Mouse (Mus musculus) liver, postnatal 0 days (tissue): Measurements from ENCODE around the gene E130308A19Rik. TPM values are rescaled to one million over a fixed set of nuclear protein-coding genes. Genes with fewer than 3 reads are reported as not detected.

Experiments used
- ATAC-seq: fragments of 200-750 bp; cut with Nextera tagmentation; 2 replicates; pipeline ENCODE4 v1.8.0; 2017; ENCODE audit warnings: mild to moderate bottlenecking, moderate library complexity
- DNase-seq: peaks from one replicate; pipeline ENCODE4 v3.0.0-alpha.2; 2016
- H3K27ac ChIP-seq: fragments of 300-500 bp; sonication (generic); 2 replicates; pipeline ENCODE4 v1.5.1; 2014; ENCODE audit warnings: antibody characterized with exemption, moderate library complexity, mild to moderate bottlenecking, low read depth
- H3K27me3 ChIP-seq: fragments of 300-500 bp; sonication (generic); 2 replicates; pipeline ENCODE4 v1.6.1; 2014; ENCODE audit warnings: low read length, control low read depth, mixed read lengths; ENCODE audit not compliant: insufficient read depth
- H3K36me3 ChIP-seq: fragments of 300-500 bp; sonication (generic); replicated peaks from 2 replicates; pipeline ENCODE4 v1.6.1; 2014; ENCODE audit warnings: mild to moderate bottlenecking, control low read depth, low read length, moderate library complexity, mixed read lengths; ENCODE audit not compliant: insufficient read depth
- H3K4me1 ChIP-seq: fragments of 300-500 bp; sonication (generic); 2 replicates; pipeline ENCODE4 v1.6.1; 2014; ENCODE audit warnings: antibody characterized with exemption, mild to moderate bottlenecking, control low read depth; ENCODE audit not compliant: insufficient read depth
- H3K4me2 ChIP-seq: fragments of 300-500 bp; sonication (generic); 2 replicates; pipeline ENCODE4 v1.6.1; 2014; ENCODE audit warnings: low read depth, mild to moderate bottlenecking, low read length, moderate library complexity, mixed read lengths
- H3K4me3 ChIP-seq: fragments of 300-500 bp; sonication (generic); 2 replicates; pipeline ENCODE4 v1.5.1; 2014; ENCODE audit warnings: low read depth, low read length
- H3K9ac ChIP-seq: fragments of 300-500 bp; sonication (generic); replicated peaks from 2 replicates; pipeline ENCODE4 v1.6.1; 2014; ENCODE audit warnings: mild to moderate bottlenecking, moderate library complexity
- H3K9me3 ChIP-seq: fragments of 300-500 bp; sonication (generic); 2 replicates; pipeline ENCODE4 v1.6.1; 2016; ENCODE audit warnings: mild to moderate bottlenecking, control low read depth, low read length, mixed read lengths
- CTCF ChIP-seq: sonication (generic); IDR thresholded peaks from 2 replicates; pipeline ENCODE4 v1.5.1; 2016; ENCODE audit warnings: antibody characterized with exemption, low read depth
- EP300 ChIP-seq: IDR thresholded peaks from 2 replicates; pipeline ENCODE4 v1.6.1; 2016; ENCODE audit warnings: antibody characterized with exemption, low read depth, mild to moderate bottlenecking
- WGBS: fragments of 180-500 bp; shearing (Covaris S2); extraction: QIAGEN DNeasy Blood & Tissue Kit; methylation state at CpG from one replicate; pipeline ENCODE4 v1.1.7; 2014; ENCODE audit not compliant: insufficient replicate concordance; 5-methylcytosine and 5-hydroxymethylcytosine counted together
- polyA plus RNA-seq: library from polyadenylated mRNA; unstranded; fragments of >200 nt; fragmentation: Nextera tagmentation; extraction: Ambion mirVana; gene quantifications from 2 replicates; pipeline ENCODE4 v1.2.1, GENCODE M21; 2015

Gene E130308A19Rik
- polyA plus RNA-seq, 1 experiment from 2014 or later = 5.5 TPM

DNA sequence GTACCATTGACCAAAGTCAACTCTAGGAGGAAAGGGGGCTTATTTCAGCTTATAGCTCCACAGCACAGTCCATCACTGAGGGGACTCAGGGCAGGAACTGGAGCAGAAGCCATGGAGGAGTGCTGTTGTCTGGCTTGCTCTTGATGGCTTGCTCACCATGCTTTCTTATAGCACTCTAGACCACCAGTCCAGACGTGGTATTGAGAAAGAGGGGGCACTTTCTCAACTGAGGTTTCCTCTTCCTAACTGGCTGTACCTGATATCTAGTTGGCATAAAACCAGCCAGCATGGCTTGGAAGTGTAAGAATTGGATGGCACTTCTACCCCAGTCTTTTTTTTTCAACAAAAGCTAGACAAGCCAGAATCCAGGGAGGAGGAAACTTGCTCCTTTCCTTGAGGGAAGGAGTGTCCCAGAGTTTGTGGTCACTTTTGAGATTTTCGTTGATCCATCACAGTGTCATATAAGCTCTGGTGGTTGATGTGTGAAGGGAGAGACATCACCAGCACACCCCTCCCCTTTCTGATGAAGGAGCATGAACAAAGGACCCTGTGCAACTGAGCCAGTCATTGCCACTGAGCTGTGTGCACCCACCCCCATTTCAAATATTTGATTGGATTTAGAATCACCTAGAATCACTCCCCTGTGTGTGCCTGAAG is 38.7 kb upstream of the E130308A19Rik start:
- H3K27ac ChIP-seq = no peak overlapping the region
- H3K36me3 ChIP-seq = no peaks in the 10 kb centered on the region
- no peak overlapping the region for H3K4me3 ChIP-seq
- no peaks in the 10 kb centered on the region for H3K27me3 ChIP-seq
- DNase-seq (no peak), ATAC-seq (no peak)
- H3K9ac ChIP-seq = no peak overlapping the region
- peaks cover 13% of the 10 kb centered on the region for H3K4me1 ChIP-seq
- H3K9me3 ChIP-seq = no peaks in the 10 kb centered on the region
- H3K4me2 ChIP-seq = no peak overlapping the region
- TF ChIP-seq CTCF (no peak), EP300 (no peak)
- 50% methylated on average over 2 of the region's 2 CpGs for WGBS

DNA sequence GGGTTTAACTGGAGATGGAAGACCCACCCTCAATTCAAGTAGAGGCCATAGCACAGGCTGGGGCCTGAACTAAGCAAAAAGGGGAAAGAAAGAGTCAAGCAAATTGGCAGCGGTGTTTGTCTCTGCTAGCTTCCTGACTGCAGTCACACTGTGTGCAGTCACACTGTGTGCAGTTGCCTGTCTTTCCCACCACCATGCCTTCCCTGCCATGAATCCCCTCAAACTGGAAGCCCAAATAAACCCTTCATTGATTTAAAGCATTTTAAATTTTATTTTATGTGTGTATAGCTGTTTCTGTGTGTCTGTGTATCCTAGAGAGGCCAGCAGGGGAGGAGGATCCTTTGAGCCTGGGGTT is 38.2 kb upstream of the E130308A19Rik start:
- Histone ChIP-seq H3K9me3 (no peaks in the 10 kb centered on the region), H3K9ac (no peak overlapping the region), H3K4me3 (no peak overlapping the region), H3K36me3 (no peaks in the 10 kb centered on the region), H3K4me2 (no peak overlapping the region), H3K27ac (no peak overlapping the region), H3K4me1 (peaks cover 9% of the 10 kb centered on the region), H3K27me3 (no peaks in the 10 kb centered on the region)
- no peak for TF ChIP-seq EP300
- no peak for TF ChIP-seq CTCF
- DNase-seq (no peak), ATAC-seq (no peak)
- WGBS = 90% methylated on average over 1 of the region's 1 CpGs

DNA sequence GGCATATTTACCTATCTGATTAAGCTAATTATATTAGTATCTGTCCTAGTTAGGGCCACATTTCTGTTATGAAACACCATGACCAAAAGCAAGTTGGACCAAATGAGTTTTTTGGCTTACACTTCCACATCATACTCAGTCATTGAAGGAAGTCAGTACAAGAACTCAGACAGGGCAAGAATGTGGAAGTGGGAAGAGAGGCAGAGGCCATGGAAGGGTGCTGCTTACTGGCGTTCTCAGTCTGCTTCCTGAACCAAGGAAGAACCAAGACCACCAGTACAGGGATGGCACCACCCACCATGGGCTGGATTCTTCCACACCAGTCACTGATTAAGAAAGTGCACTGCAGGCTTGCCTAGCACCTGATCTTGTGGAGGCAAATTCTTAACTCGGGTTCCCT is 31.4 kb upstream of the E130308A19Rik start:
- ATAC-seq (no peak), DNase-seq (no peak)
- TF ChIP-seq CTCF = no peak
- TF ChIP-seq EP300 = no peak
- H3K4me1 ChIP-seq = peaks cover 3% of the 10 kb centered on the region; the same call in 1 of the 2 replicates
- H3K27me3 ChIP-seq = no peaks in the 10 kb centered on the region
- H3K9me3 ChIP-seq = no peaks in the 10 kb centered on the region
- no peak overlapping the region for H3K9ac ChIP-seq
- H3K4me2 ChIP-seq = no peak overlapping the region
- H3K4me3 ChIP-seq = no peak overlapping the region
- H3K36me3 ChIP-seq = peaks cover 9% of the 10 kb centered on the region
- WGBS = 65% methylated on average over 2 of the region's 2 CpGs
- H3K27ac ChIP-seq = no peak overlapping the region

- peaks cover 1% of the 10 kb centered on the region; the same call in 1 of the 2 replicates for H3K4me1 ChIP-seq
- no peak overlapping the region for H3K9ac ChIP-seq
- H3K27me3 ChIP-seq = no peaks in the 10 kb centered on the region
- ATAC-seq (no peak), DNase-seq (no peak)
- H3K4me2 ChIP-seq = no peak overlapping the region
- H3K9me3 ChIP-seq = no peaks in the 10 kb centered on the region
- WGBS = 69% methylated on average over 2 of the region's 2 CpGs
- TF ChIP-seq EP300 (no peak), CTCF (no peak)
- H3K36me3 ChIP-seq = peaks cover 12% of the 10 kb centered on the region
- H3K4me3 ChIP-seq = no peak overlapping the region
- no peak overlapping the region for H3K27ac ChIP-seq
Observed at GRCm38 (mm10) chr4:59596556-59596955, 29.5 kb upstream of the E130308A19Rik start.

DNA sequence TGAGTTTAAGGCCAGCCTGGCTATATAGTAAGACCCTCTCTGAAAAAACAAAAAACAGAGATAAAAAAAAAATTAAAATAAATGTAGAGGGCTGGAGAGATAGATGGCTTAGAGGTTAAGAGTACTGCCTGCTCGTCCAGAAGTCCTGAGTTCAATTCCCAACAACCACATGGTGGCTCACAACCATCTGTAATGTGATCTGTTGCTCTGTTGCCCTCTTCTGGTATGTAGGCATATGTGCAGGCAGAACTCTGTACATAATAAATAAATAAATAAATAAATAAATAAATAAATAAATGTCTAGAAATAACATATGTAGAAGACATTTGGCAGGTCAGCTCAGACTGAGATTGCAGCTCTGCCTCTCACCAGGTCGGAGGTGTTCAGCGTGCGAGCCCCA is 23.3 kb upstream of the E130308A19Rik start:
- WGBS = 84% methylated on average over 4 of the region's 4 CpGs
- no peak overlapping the region for H3K27ac ChIP-seq
- DNase-seq = no peak
- ATAC-seq = no peak
- H3K9ac ChIP-seq = no peak overlapping the region
- TF ChIP-seq EP300 = no peak
- peak; percentile 55 for TF ChIP-seq CTCF
- H3K27me3 ChIP-seq = no peaks in the 10 kb centered on the region
- no peak overlapping the region for H3K4me3 ChIP-seq
- no peaks in the 10 kb centered on the region for H3K4me1 ChIP-seq
- peaks cover 12% of the 10 kb centered on the region for H3K36me3 ChIP-seq
- no peaks in the 10 kb centered on the region for H3K9me3 ChIP-seq
- H3K4me2 ChIP-seq = no peak overlapping the region

- Histone ChIP-seq H3K4me2 (no peak overlapping the region), H3K9ac (no peak overlapping the region), H3K4me1 (no peaks in the 10 kb centered on the region), H3K9me3 (no peaks in the 10 kb centered on the region), H3K27ac (no peak overlapping the region), H3K36me3 (peaks cover 9% of the 10 kb centered on the region), H3K27me3 (no peaks in the 10 kb centered on the region), H3K4me3 (no peak overlapping the region)
- DNase-seq = no peak
- ATAC-seq = no peak
- WGBS = 53% methylated on average over 3 of the region's 3 CpGs
- no peak for TF ChIP-seq EP300
- TF ChIP-seq CTCF = no peak
Observed at GRCm38 (mm10) chr4:59604892-59605291, 21.1 kb upstream of the E130308A19Rik start.

DNA sequence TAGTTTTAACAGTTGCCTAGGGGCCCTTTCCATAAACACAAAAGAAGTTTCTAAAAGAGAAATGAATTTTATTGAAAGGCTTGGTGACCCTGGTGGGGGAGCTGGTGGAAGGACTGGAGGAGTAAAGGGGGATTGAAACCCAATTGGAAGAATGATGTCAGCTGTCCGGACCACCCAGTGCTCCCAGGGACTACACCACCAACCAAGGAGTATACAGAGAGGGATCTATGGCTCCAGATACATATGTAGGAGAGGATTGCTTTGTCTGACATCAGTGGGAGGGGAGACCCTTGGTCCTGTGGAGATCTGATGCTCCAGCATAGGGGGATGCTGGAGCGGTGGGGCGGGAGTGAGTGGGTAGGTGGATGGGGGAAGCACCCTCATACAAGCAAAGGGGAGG is 20.5 kb upstream of the E130308A19Rik start:
- 94% methylated on average over 3 of the region's 3 CpGs for WGBS
- H3K9me3 ChIP-seq = no peaks in the 10 kb centered on the region
- peaks cover 9% of the 10 kb centered on the region for H3K36me3 ChIP-seq
- no peak overlapping the region for H3K9ac ChIP-seq
- no peak overlapping the region for H3K4me2 ChIP-seq
- H3K4me1 ChIP-seq = no peaks in the 10 kb centered on the region
- no peak overlapping the region for H3K27ac ChIP-seq
- no peaks in the 10 kb centered on the region for H3K27me3 ChIP-seq
- no peak for DNase-seq
- ATAC-seq = no peak
- TF ChIP-seq EP300 (no peak), CTCF (no peak)
- no peak overlapping the region for H3K4me3 ChIP-seq
